Mouse (Mus musculus): ENCODE results near the gene Ksr2.
A peak's percentile ranks its signal among the peaks of the same experiment; 100 is the strongest.

DNA sequence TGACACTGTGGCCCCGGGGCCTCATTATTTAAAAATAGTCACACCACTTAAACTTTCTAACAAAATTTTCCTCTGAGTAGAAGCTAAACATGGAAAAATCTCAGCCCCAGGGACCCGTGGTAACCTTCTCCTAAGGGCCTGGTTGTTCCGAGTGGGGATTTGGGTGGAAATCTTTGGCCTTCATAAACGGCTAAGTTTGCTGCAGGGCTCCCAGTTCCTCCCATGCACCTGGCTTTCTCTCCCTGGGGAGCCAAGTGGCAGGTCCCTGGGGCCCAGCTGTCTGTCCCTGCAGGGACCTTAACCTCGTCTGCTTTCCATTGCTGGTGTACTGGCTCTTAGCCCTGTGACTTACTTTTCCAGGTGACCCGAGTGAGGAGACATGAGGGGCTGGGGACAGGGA, 74.4 kb downstream of the Ksr2 start:
- TF ChIP-seq ETS1 (conservative IDR thresholded peaks at IDR 0.05; ENCODE audit: low read depth, low read length) (peak; percentile 86), CTCF (conservative IDR thresholded peaks at IDR 0.05 in 1 of 2, IDR thresholded peaks at IDR 0.05 in 1 of 2; ENCODE audit: low read depth in 2 of 2, low read length in 2 of 2) (no peak), MEF2A (IDR thresholded peaks at IDR 0.05; ENCODE audit: borderline replicate concordance, low read depth, low read length) (peak; percentile 98), MYC (IDR thresholded peaks at IDR 0.05; ENCODE audit: low read depth, low read length) (peak; percentile 32; the same call in 1 of the 2 replicates), BHLHE40 (IDR thresholded peaks at IDR 0.05; ENCODE audit: low read depth, low read length) (peak; percentile 75), MAX (IDR thresholded peaks at IDR 0.05; ENCODE audit: low read length) (peak; percentile 12; the same call in 1 of the 2 replicates), HCFC1 (IDR thresholded peaks at IDR 0.05; ENCODE audit: low read depth, low read length) (no peak), MAFK (IDR thresholded peaks at IDR 0.05; ENCODE audit: insufficient replicate concordance, low read length) (0 out of 2 replicates have a peak, but pooled peaks have one; percentile 51), EP300 (IDR thresholded peaks at IDR 0.05; ENCODE audit: low read length) (peak; percentile 99), MXI1 (IDR thresholded peaks at IDR 0.05; ENCODE audit: low read depth, low read length) (peak; percentile 38), NELFE (IDR thresholded peaks at IDR 0.05; ENCODE audit: low read depth, low read length) (no peak; the same call in 1 of the 2 replicates), KAT2A (IDR thresholded peaks at IDR 0.05; ENCODE audit: insufficient replicate concordance, low read length) (peak; percentile 93)
